Mouse (Mus musculus) stomach, postnatal 0 days (tissue): Measurements from ENCODE around the gene Myh7. TPM values are rescaled to one million over a fixed set of nuclear protein-coding genes. Genes with fewer than 3 reads are reported as not detected.
A peak's percentile ranks its signal among the peaks of the same experiment; 100 is the strongest.

Experiments used
- ATAC-seq: fragments of 200-750 bp; cut with Nextera tagmentation; 2 replicates; pipeline ENCODE4 v1.8.0; 2017; ENCODE audit not compliant: low FRiP score, low TSS enrichment
- DNase-seq: peaks from one replicate; pipeline ENCODE4 v3.0.0-alpha.2; 2016; ENCODE audit warnings: low spot score
- H3K27ac ChIP-seq: fragments of 300-500 bp; sonication (generic); replicated peaks from 2 replicates; pipeline ENCODE4 v1.5.1; 2014; ENCODE audit warnings: mild to moderate bottlenecking, control low read depth
- H3K27me3 ChIP-seq: fragments of 300-500 bp; sonication (generic); 2 replicates; pipeline ENCODE4 v1.6.1; 2014; ENCODE audit warnings: low read length; ENCODE audit not compliant: control insufficient read depth, insufficient read depth
- H3K36me3 ChIP-seq: fragments of 300-500 bp; sonication (generic); 2 replicates; pipeline ENCODE4 v1.6.1; 2014; ENCODE audit warnings: low read length, mixed read lengths; ENCODE audit not compliant: control insufficient read depth, insufficient read depth
- H3K4me1 ChIP-seq: fragments of 300-500 bp; sonication (generic); replicated peaks from 2 replicates; pipeline ENCODE4 v1.6.1; 2014; ENCODE audit warnings: antibody characterized with exemption; ENCODE audit not compliant: control insufficient read depth, insufficient read depth
- H3K4me2 ChIP-seq: fragments of 300-500 bp; sonication (generic); replicated peaks from 2 replicates; pipeline ENCODE4 v1.6.1; 2014; ENCODE audit warnings: low read depth, mild to moderate bottlenecking, control low read depth, moderate library complexity
- H3K4me3 ChIP-seq: fragments of 300-500 bp; sonication (generic); 2 replicates; pipeline ENCODE4 v1.5.1; 2014; ENCODE audit warnings: low read depth, low read length, control low read depth
- H3K9ac ChIP-seq: fragments of 300-500 bp; sonication (generic); 2 replicates; pipeline ENCODE4 v1.6.1; 2014; ENCODE audit warnings: mild to moderate bottlenecking, low read length, control low read depth, mixed read lengths
- H3K9me3 ChIP-seq: fragments of 300-500 bp; sonication (generic); 2 replicates; pipeline ENCODE4 v1.6.1; 2016; ENCODE audit warnings: low read length; ENCODE audit not compliant: control insufficient read depth
- CTCF ChIP-seq: IDR thresholded peaks from 2 replicates; pipeline ENCODE4 v1.5.1; 2016; ENCODE audit warnings: antibody characterized with exemption, low read depth, mild to moderate bottlenecking, moderate library complexity
- EP300 ChIP-seq: optimal IDR thresholded peaks from 2 replicates; pipeline ENCODE3; 2016; ENCODE audit warnings: antibody characterized with exemption
- WGBS: fragments of 180-500 bp; shearing (Covaris S2); extraction: QIAGEN DNeasy Blood & Tissue Kit; methylation state at CpG from one replicate; pipeline ENCODE4 v1.1.7; 2014; 5-methylcytosine and 5-hydroxymethylcytosine counted together
- polyA plus RNA-seq: library from polyadenylated mRNA; unstranded; fragments of >200 nt; fragmentation: Nextera tagmentation; extraction: Ambion mirVana; gene quantifications from 2 replicates; pipeline ENCODE4 v1.2.1, GENCODE M21; 2015

Gene Myh7
- polyA plus RNA-seq, 1 experiment from 2014 or later: 1.4 TPM

GRCm38 (mm10) chr14:55016876-55017275 is 22.4 kb upstream of the Myh7 start:
- no peak overlapping the region for H3K4me2 ChIP-seq
- H3K27ac ChIP-seq: no peak overlapping the region
- no peak overlapping the region for H3K4me3 ChIP-seq
- peaks cover 6% of the 10 kb centered on the region for H3K36me3 ChIP-seq
- no peak for ATAC-seq
- DNase-seq: no peak
- H3K27me3 ChIP-seq: no peaks in the 10 kb centered on the region
- TF ChIP-seq CTCF: no peak
- TF ChIP-seq EP300: no peak
- H3K9ac ChIP-seq: no peak overlapping the region
- H3K4me1 ChIP-seq: no peaks in the 10 kb centered on the region
- no peaks in the 10 kb centered on the region for H3K9me3 ChIP-seq
- 88% methylated on average over 16 of the region's 16 CpGs for WGBS

GRCm38 (mm10) chr14:55015767-55016111 is 21.3 kb upstream of the Myh7 start:
- Histone ChIP-seq H3K36me3 (no peaks in the 10 kb centered on the region; the same call in 1 of the 2 replicates), H3K27ac (peak overlapping the region; percentile 83), H3K4me1 (no peaks in the 10 kb centered on the region), H3K4me3 (peak overlapping the region; percentile 77), H3K27me3 (no peaks in the 10 kb centered on the region), H3K9me3 (no peaks in the 10 kb centered on the region), H3K4me2 (peak overlapping the region; percentile 71), H3K9ac (peak overlapping the region; percentile 84)
- ATAC-seq: peak; percentile 24; the same call in 1 of the 2 replicates
- under 1% methylated on average over 17 of the region's 17 CpGs for WGBS
- TF ChIP-seq CTCF: no peak
- no peak for TF ChIP-seq EP300
- peak; percentile 48 for DNase-seq

- peak within 1 kb of the TSS; percentile 77 for H3K4me3 ChIP-seq
- H3K9me3 ChIP-seq: no peaks in the 10 kb centered on the region
- H3K36me3 ChIP-seq: no peaks in the 10 kb centered on the region; the same call in 1 of the 2 replicates
- H3K4me2 ChIP-seq: peak within 1 kb of the TSS; percentile 71
- TF ChIP-seq CTCF: peak; percentile 95
- TF ChIP-seq EP300: peak; percentile 94
- H3K9ac ChIP-seq: peak within 1 kb of the TSS; percentile 84
- DNase-seq (peak; percentile 98), ATAC-seq (peak; percentile 96)
- H3K4me1 ChIP-seq: no peaks in the 10 kb centered on the region
- no peaks in the 10 kb centered on the region for H3K27me3 ChIP-seq
- peak within 1 kb of the TSS; percentile 94 for H3K27ac ChIP-seq
- under 1% methylated on average over 36 of the region's 36 CpGs for WGBS
Measured at GRCm38 (mm10) chr14:55014991-55015766, 20.8 kb upstream of the Myh7 start, which contains the start of gene Ngdn. Gene Ngdn, plus strand, starts transcription at chr14:55015454.

GRCm38 (mm10) chr14:55014591-55014990 is 20.2 kb upstream of the Myh7 start:
- Histone ChIP-seq H3K9me3 (no peaks in the 10 kb centered on the region), H3K9ac (peak overlapping the region; percentile 70), H3K27ac (peak overlapping the region; percentile 94), H3K27me3 (no peaks in the 10 kb centered on the region), H3K4me3 (peak overlapping the region; percentile 45), H3K4me1 (no peaks in the 10 kb centered on the region), H3K4me2 (peak overlapping the region; percentile 71), H3K36me3 (no peaks in the 10 kb centered on the region; the same call in 1 of the 2 replicates)
- ATAC-seq (peak; percentile 58; the same call in 1 of the 2 replicates), DNase-seq (no peak)
- WGBS: under 1% methylated on average over 27 of the region's 27 CpGs
- TF ChIP-seq EP300: no peak
- TF ChIP-seq CTCF: no peak

GRCm38 (mm10) chr14:55011116-55011515 is 16.7 kb upstream of the Myh7 start:
- TF ChIP-seq EP300 (no peak), CTCF (peak; percentile 51)
- DNase-seq (no peak), ATAC-seq (no peak)
- Histone ChIP-seq H3K27ac (no peak overlapping the region), H3K36me3 (no peaks in the 10 kb centered on the region), H3K4me2 (no peak overlapping the region), H3K4me1 (no peaks in the 10 kb centered on the region), H3K9ac (no peak overlapping the region), H3K4me3 (no peak overlapping the region), H3K27me3 (no peaks in the 10 kb centered on the region), H3K9me3 (no peaks in the 10 kb centered on the region)
- 62% methylated on average over 4 of the region's 4 CpGs for WGBS

- Histone ChIP-seq H3K36me3 (no peaks in the 10 kb centered on the region), H3K9me3 (no peaks in the 10 kb centered on the region), H3K27ac (no peak overlapping the region), H3K4me1 (no peaks in the 10 kb centered on the region), H3K27me3 (no peaks in the 10 kb centered on the region), H3K4me2 (no peak overlapping the region), H3K9ac (no peak overlapping the region), H3K4me3 (no peak overlapping the region)
- ATAC-seq (no peak), DNase-seq (no peak)
- no peak for TF ChIP-seq CTCF
- TF ChIP-seq EP300: no peak
- 83% methylated on average over 8 of the region's 8 CpGs for WGBS
Measured at GRCm38 (mm10) chr14:55008417-55008816, 14.0 kb upstream of the Myh7 start.
